Mouse (Mus musculus) heart, postnatal 14 days (tissue): Measurements from ENCODE around the gene Hist1h2ad. TPM values are rescaled to one million over a fixed set of nuclear protein-coding genes. Genes with fewer than 3 reads are reported as not detected.
A peak's percentile ranks its signal among the peaks of the same experiment; 100 is the strongest.
"Not testable (repeated sequence)": the region's sequence is repeated elsewhere in the genome, so short reads cannot be mapped to it uniquely, and the experiment has no call there.

Experiments
- DNase-seq, 2 experiments: peaks; one replicate each; pipeline ENCODE4 v3.0.0; 2021 to 2022
- intact Hi-C: fragments of 180-260 bp; cut with DNase I; formaldehyde crosslinking; loops from one replicate; pipeline ENCODE4 v1.15.1; 2025
- total RNA-seq, 2 experiments: library from RNA; stranded (reverse); gene quantifications; 2 replicates each; pipeline ENCODE4 v1.2.3; 2021

Hist1h2ad gene
- total RNA-seq, 2 experiments from 2014 or later: 15.1 to 24.5 TPM

GRCm38 (mm10) chr13:23538249-23538648 lies 35.9 kb upstream of the Hist1h2ad start:
- DNase-seq: no peak
- intact Hi-C loops: no loop called here

GRCm38 (mm10) chr13:23539821-23540220 lies 34.4 kb upstream of the Hist1h2ad start:
- intact Hi-C loops: loop anchor here (5.0 kb wide), 1 partner anchor 157 kb away; the partner anchor contains the start of genes Hist1h1t and Hist1h4c
- not testable (repeated sequence) for DNase-seq

GRCm38 (mm10) chr13:23541497-23541896 lies 32.7 kb upstream of the Hist1h2ad start:
- intact Hi-C loops: loop anchor here (5.0 kb wide), 1 partner anchor 156 kb away; the partner anchor contains the start of genes Hist1h1t and Hist1h4c
- DNase-seq: no peak

GRCm38 (mm10) chr13:23542225-23542980 lies 31.8 kb upstream of the Hist1h2ad start:
- DNase-seq: not testable (repeated sequence)
- intact Hi-C loops: loop anchor here (5.0 kb wide), 1 partner anchor 155 kb away; the partner anchor contains the start of genes Hist1h1t and Hist1h4c

GRCm38 (mm10) chr13:23542999-23543607 lies 31.1 kb upstream of the Hist1h2ad start, which contains the start of gene Hist1h2bh:
Hist1h2bh (minus strand) TSS chr13:23543392.
- DNase-seq: peak; percentile 40 to 58
- intact Hi-C loops: loop anchor here (5.0 kb wide), 1 partner anchor 154 kb away; the partner anchor contains the start of genes Hist1h1t and Hist1h4c

- DNase-seq: peak; percentile 68
- intact Hi-C loops: loop anchor here (5.0 kb wide), 1 partner anchor 153 kb away; the partner anchor contains the start of genes Hist1h1t and Hist1h4c
Observed at GRCm38 (mm10) chr13:23543965-23544786, 30.0 kb upstream of the Hist1h2ad start, which contains the start of gene Hist1h3f. Hist1h3f (plus strand) TSS chr13:23544052.

GRCm38 (mm10) chr13:23544787-23545120 lies 29.4 kb upstream of the Hist1h2ad start:
- DNase-seq: not testable (repeated sequence)
- intact Hi-C loops: loop anchor here (5.0 kb wide), 1 partner anchor 153 kb away; the partner anchor contains the start of genes Hist1h1t and Hist1h4c

GRCm38 (mm10) chr13:23546694-23547093 lies 27.5 kb upstream of the Hist1h2ad start:
- no peak for DNase-seq
- intact Hi-C loops: no loop called here

- intact Hi-C loops: no loop called here
Observed at GRCm38 (mm10) chr13:23550761-23551145, 23.4 kb upstream of the Hist1h2ad start.

GRCm38 (mm10) chr13:23551146-23551834 lies 22.9 kb upstream of the Hist1h2ad start, which contains the start of gene Hist1h4f:
Hist1h4f (minus strand) TSS chr13:23551648.
- DNase-seq: peak; percentile 68 to 83

More at GRCm38 (mm10) chr13:23550761-23551145, 23.4 kb upstream of the Hist1h2ad start:
- no peak for DNase-seq

GRCm38 (mm10) chr13:23551931-23552914 lies 22.0 kb upstream of the Hist1h2ad start:
- DNase-seq: no peak
- intact Hi-C loops: no loop called here

More at GRCm38 (mm10) chr13:23551146-23551834, 22.9 kb upstream of the Hist1h2ad start, which contains the start of gene Hist1h4f:
- intact Hi-C loops: not testable (repeated sequence)

GRCm38 (mm10) chr13:23552962-23553361 lies 21.2 kb upstream of the Hist1h2ad start, which contains the start of gene Hist1h1d:
Hist1h1d (plus strand) TSS chr13:23553262.
- intact Hi-C loops: no loop called here
- no peak for DNase-seq

- intact Hi-C loops: no loop called here
- DNase-seq: no peak
Observed at GRCm38 (mm10) chr13:23554393-23554792, 19.8 kb upstream of the Hist1h2ad start.

GRCm38 (mm10) chr13:23554925-23555838 lies 19.0 kb upstream of the Hist1h2ad start:
- intact Hi-C loops: no loop called here
- DNase-seq: peak; percentile 65 to 75

- intact Hi-C loops: no loop called here
- peak; percentile 41 to 62 for DNase-seq
Observed at GRCm38 (mm10) chr13:23555839-23556416, 18.3 kb upstream of the Hist1h2ad start.

- intact Hi-C loops: no loop called here
- no peak for DNase-seq
Observed at GRCm38 (mm10) chr13:23556906-23557305, 17.3 kb upstream of the Hist1h2ad start.

GRCm38 (mm10) chr13:23560699-23561098 lies 13.5 kb upstream of the Hist1h2ad start:
- intact Hi-C loops, DNase-seq: not testable (repeated sequence)
